Mouse (Mus musculus) G1E (cell line): ENCODE results near the gene Pus1. TPM values are rescaled to one million over a fixed set of nuclear protein-coding genes. Genes with fewer than 3 reads are reported as not detected.

Source experiments
- ATAC-seq: 2 replicates; pipeline ENCODE4 v1.8.0; 2016; ENCODE audit warnings: mild to moderate bottlenecking; ENCODE audit not compliant: insufficient number of reproducible peaks, poor library complexity, low FRiP score, severe bottlenecking; ENCODE audit errors: extremely low read depth
- DNase-seq: peaks from one replicate; pipeline ENCODE4 v3.0.0; 2012; ENCODE audit warnings: low spot score
- H3K27me3 ChIP-seq: 2 replicates; pipeline ENCODE4 v1.6.1; 2012; ENCODE audit warnings: mild to moderate bottlenecking, low read length, inconsistent platforms; ENCODE audit not compliant: insufficient read depth
- H3K36me3 ChIP-seq: replicated peaks from 2 replicates; pipeline ENCODE3; 2012; ENCODE audit warnings: mild to moderate bottlenecking, inconsistent platforms
- H3K4me1 ChIP-seq: 2 replicates; pipeline ENCODE4 v1.6.1; 2012; ENCODE audit warnings: low read depth, low read length, inconsistent platforms, mixed read lengths; ENCODE audit not compliant: insufficient read depth
- H3K4me3 ChIP-seq: 2 replicates; pipeline ENCODE4 v1.5.1; 2012; ENCODE audit warnings: low read depth, mild to moderate bottlenecking, inconsistent platforms, low read length, moderate library complexity, mixed read lengths
- H3K9me3 ChIP-seq: replicated peaks from 2 replicates; pipeline ENCODE4 v1.6.1; 2012; ENCODE audit warnings: inconsistent platforms
- CTCF ChIP-seq: IDR thresholded peaks from 2 replicates; pipeline ENCODE4 v1.5.1; 2012; ENCODE audit warnings: low read depth, low read length, inconsistent platforms, mixed read lengths
- GATA1 ChIP-seq: IDR thresholded peaks from 2 replicates; pipeline ENCODE4 v1.6.1; 2012; ENCODE audit warnings: borderline replicate concordance, low read length, inconsistent platforms, mixed read lengths
- GATA2 ChIP-seq: IDR thresholded peaks from 2 replicates; pipeline ENCODE4 v1.6.1; 2012; ENCODE audit warnings: low read depth, low read length, inconsistent platforms, borderline replicate concordance
- POLR2AphosphoS5 ChIP-seq: IDR thresholded peaks from 2 replicates; pipeline ENCODE4 v1.6.1; 2012; ENCODE audit warnings: low read depth, low read length, inconsistent platforms; ENCODE audit not compliant: insufficient replicate concordance
- TAL1 ChIP-seq: conservative IDR thresholded peaks from 2 replicates; pipeline ENCODE4 v1.6.1; 2012; ENCODE audit warnings: low read depth, low read length, inconsistent platforms, mixed read lengths
- polyA plus RNA-seq: library from polyadenylated mRNA; stranded (reverse); fragments of >175 nt; gene quantifications from 2 replicates; pipeline ENCODE4 v1.2.3, GENCODE M21; 2012
- total RNA-seq, 2 experiments: library from RNA; stranded (forward) in 1 of 2; stranded (reverse) in 1 of 2; fragments of 200-1000 nt in 1 of 2; fragments of >200 nt in 1 of 2; fragmentation: Nextera tagmentation in 1 of 2; gene quantifications; 2 replicates each; pipeline ENCODE4 v1.2.3; 2014 to 2017

The Pus1 gene
- total and polyA plus RNA-seq, 3 experiments: 17.8 to 143 (median 72.9) TPM

GRCm38 (mm10) chr5:110745021-110745420 is 35.4 kb downstream of the Pus1 start:
- ATAC-seq: no peak
- H3K4me1 ChIP-seq: peaks cover 21% of the 10 kb centered on the region; the same call in 1 of the 2 replicates
- TF ChIP-seq GATA2 (no peak), GATA1 (no peak), POLR2AphosphoS5 (no peak), CTCF (no peak), TAL1 (no peak)
- no peak overlapping the region for H3K4me3 ChIP-seq
- H3K36me3 ChIP-seq: peaks cover 71% of the 10 kb centered on the region
- H3K9me3 ChIP-seq: no peaks in the 10 kb centered on the region
- no peak for DNase-seq
- no peaks in the 10 kb centered on the region for H3K27me3 ChIP-seq

- DNase-seq (no peak), ATAC-seq (no peak)
- TF ChIP-seq TAL1 (no peak), GATA2 (no peak), POLR2AphosphoS5 (no peak), GATA1 (no peak), CTCF (no peak)
- H3K36me3 ChIP-seq: peaks cover 87% of the 10 kb centered on the region
- H3K4me3 ChIP-seq: no peak overlapping the region
- H3K9me3 ChIP-seq: no peaks in the 10 kb centered on the region
- H3K4me1 ChIP-seq: peaks cover 16% of the 10 kb centered on the region; the same call in 1 of the 2 replicates
- no peaks in the 10 kb centered on the region for H3K27me3 ChIP-seq
These were observed 40.8 kb downstream of the Pus1 start for GRCm38 (mm10) chr5:110739496-110740275.

GRCm38 (mm10) chr5:110735606-110736005 is 44.9 kb downstream of the Pus1 start:
- peaks cover 92% of the 10 kb centered on the region for H3K36me3 ChIP-seq
- TF ChIP-seq POLR2AphosphoS5 (no peak), TAL1 (no peak), CTCF (no peak), GATA2 (no peak), GATA1 (no peak)
- no peak for ATAC-seq
- no peak for DNase-seq
- H3K27me3 ChIP-seq: no peaks in the 10 kb centered on the region
- no peak overlapping the region for H3K4me3 ChIP-seq
- peaks cover 10% of the 10 kb centered on the region; the same call in 1 of the 2 replicates for H3K4me1 ChIP-seq
- no peaks in the 10 kb centered on the region for H3K9me3 ChIP-seq

DNA sequence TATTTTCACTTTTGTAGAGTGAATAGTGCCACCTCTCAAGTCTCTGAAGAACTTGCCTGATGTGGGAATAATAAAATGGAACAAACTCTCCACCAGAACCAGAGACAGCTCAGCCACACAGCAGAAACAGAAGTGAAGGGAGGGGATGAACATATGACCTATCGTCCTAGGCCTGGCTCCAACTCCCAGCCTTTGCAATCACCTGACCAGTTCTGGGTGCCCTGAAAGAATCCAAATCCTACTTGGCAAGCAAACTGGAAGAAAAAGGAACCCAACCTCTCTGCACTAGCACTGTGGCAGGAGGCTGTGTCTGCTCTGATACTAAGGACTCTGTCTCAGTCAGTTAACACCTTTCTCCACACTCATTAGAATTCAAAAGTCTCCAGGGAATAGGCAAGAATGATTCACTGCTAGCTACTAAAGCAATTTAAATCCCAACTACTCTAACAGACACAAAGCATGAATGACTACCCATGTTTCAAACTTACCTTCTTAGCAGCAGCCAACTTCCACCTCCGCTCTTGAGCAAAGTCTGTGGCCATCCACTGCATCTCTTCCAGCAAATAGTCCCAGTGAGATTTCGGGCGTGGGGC is 47.1 kb downstream of the Pus1 start:
- ATAC-seq: no peak
- no peak for TF ChIP-seq CTCF
- no peak for TF ChIP-seq GATA1
- no peak for TF ChIP-seq GATA2
- no peak for TF ChIP-seq POLR2AphosphoS5
- TF ChIP-seq TAL1: no peak
- H3K4me1 ChIP-seq: peaks cover 4% of the 10 kb centered on the region; the same call in 1 of the 2 replicates
- no peak overlapping the region for H3K4me3 ChIP-seq
- peaks cover 89% of the 10 kb centered on the region for H3K36me3 ChIP-seq
- DNase-seq: no peak
- no peaks in the 10 kb centered on the region for H3K27me3 ChIP-seq
- H3K9me3 ChIP-seq: no peaks in the 10 kb centered on the region

- no peak for ATAC-seq
- H3K4me1 ChIP-seq: peaks cover 4% of the 10 kb centered on the region; the same call in 1 of the 2 replicates
- H3K36me3 ChIP-seq: peaks cover 88% of the 10 kb centered on the region
- H3K9me3 ChIP-seq: no peaks in the 10 kb centered on the region
- H3K27me3 ChIP-seq: no peaks in the 10 kb centered on the region
- DNase-seq: no peak
- TF ChIP-seq CTCF (no peak), GATA2 (no peak), GATA1 (no peak), POLR2AphosphoS5 (no peak)
- H3K4me3 ChIP-seq: no peak overlapping the region
These were observed 49.2 kb downstream of the Pus1 start for GRCm38 (mm10) chr5:110731227-110731626.

DNA sequence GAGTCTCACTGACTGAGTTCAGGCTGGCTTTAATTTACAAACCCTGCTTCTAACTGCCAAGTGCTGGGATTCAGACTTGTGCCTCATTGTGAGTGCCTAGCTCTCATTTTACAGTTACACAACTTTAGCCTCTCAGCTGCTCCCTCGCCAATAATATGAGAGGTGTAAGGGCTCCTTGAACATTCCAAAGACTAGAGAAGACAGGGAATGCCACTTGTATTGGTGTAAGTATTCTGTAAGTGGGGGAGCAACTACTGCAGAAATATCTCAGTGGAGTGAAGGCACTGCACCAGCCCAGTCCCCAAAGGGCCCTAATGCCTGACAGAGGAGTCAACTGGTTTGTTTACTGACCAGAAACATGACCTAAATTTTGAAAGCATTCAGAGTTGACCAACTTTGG is 52.6 kb downstream of the Pus1 start:
- Histone ChIP-seq H3K4me3 (no peak overlapping the region), H3K4me1 (no peaks in the 10 kb centered on the region), H3K9me3 (no peaks in the 10 kb centered on the region), H3K27me3 (no peaks in the 10 kb centered on the region), H3K36me3 (peaks cover 91% of the 10 kb centered on the region)
- TF ChIP-seq POLR2AphosphoS5: no peak
- no peak for TF ChIP-seq GATA1
- ATAC-seq (no peak), DNase-seq (no peak)

Other genes with a start within 250 kb of the Pus1 start
- gene Galnt9, start 236.3 kb downstream of the Pus1 start, total RNA-seq (2014; fragmentation: Nextera tagmentation): not detected in 2 replicates
- gene Galnt9, start 236.3 kb downstream of the Pus1 start, total RNA-seq (2017): 0.05 and 0.17 TPM in 2 replicates
- gene Galnt9, start 236.3 kb downstream of the Pus1 start, polyA plus RNA-seq: not detected in 2 replicates
- gene Noc4l, start 127.2 kb downstream of the Pus1 start, total RNA-seq (2014; fragmentation: Nextera tagmentation): 63.7 and 74.0 TPM in 2 replicates
- 46.4 and 50.0 TPM in 2 replicates for gene Noc4l, start 127.2 kb downstream of the Pus1 start, total RNA-seq (2017)
- 207 and 217 TPM in 2 replicates for gene Noc4l, start 127.2 kb downstream of the Pus1 start, polyA plus RNA-seq
- gene Ddx51, start 127.2 kb downstream of the Pus1 start, total RNA-seq (2014; fragmentation: Nextera tagmentation): 23.0 and 27.9 TPM in 2 replicates
- 4.3 and 5.1 TPM in 2 replicates for gene Ddx51, start 127.2 kb downstream of the Pus1 start, total RNA-seq (2017)
- 11.2 and 14.4 TPM in 2 replicates for gene Ddx51, start 127.2 kb downstream of the Pus1 start, polyA plus RNA-seq
- 162 and 172 TPM in 2 replicates for gene Ep400, start 9.9 kb downstream of the Pus1 start, total RNA-seq (2014; fragmentation: Nextera tagmentation)
- 35.4 and 42.0 TPM in 2 replicates for gene Ep400, start 9.9 kb downstream of the Pus1 start, total RNA-seq (2017)
- gene Ep400, start 9.9 kb downstream of the Pus1 start, polyA plus RNA-seq: 90.5 and 129 TPM in 2 replicates
- 70.7 and 75.9 TPM in 2 replicates for gene Ulk1, start 29.4 kb upstream of the Pus1 start, total RNA-seq (2014; fragmentation: Nextera tagmentation)
- 12.9 and 19.0 TPM in 2 replicates for gene Ulk1, start 29.4 kb upstream of the Pus1 start, total RNA-seq (2017)
- 233 and 256 TPM in 2 replicates for gene Ulk1, start 29.4 kb upstream of the Pus1 start, polyA plus RNA-seq
- gene Hscb, start 59.1 kb upstream of the Pus1 start, total RNA-seq (2014; fragmentation: Nextera tagmentation): 62.1 and 65.3 TPM in 2 replicates
- 86.8 and 94.2 TPM in 2 replicates for gene Hscb, start 59.1 kb upstream of the Pus1 start, total RNA-seq (2017)
- gene Hscb, start 59.1 kb upstream of the Pus1 start, polyA plus RNA-seq: 51.5 and 56.7 TPM in 2 replicates
- 53.4 and 70.4 TPM in 2 replicates for gene Chek2, start 59.3 kb upstream of the Pus1 start, total RNA-seq (2014; fragmentation: Nextera tagmentation)
- 100 and 102 TPM in 2 replicates for gene Chek2, start 59.3 kb upstream of the Pus1 start, total RNA-seq (2017)
- gene Chek2, start 59.3 kb upstream of the Pus1 start, polyA plus RNA-seq: 1.9 and 2.5 TPM in 2 replicates
- gene Ttc28, start 99.1 kb upstream of the Pus1 start, total RNA-seq (2014; fragmentation: Nextera tagmentation): 2.0 and 2.7 TPM in 2 replicates
- 0.55 and 0.64 TPM in 2 replicates for gene Ttc28, start 99.1 kb upstream of the Pus1 start, total RNA-seq (2017)
- 0.28 and 0.46 TPM in 2 replicates for gene Ttc28, start 99.1 kb upstream of the Pus1 start, polyA plus RNA-seq